Mouse (Mus musculus): ENCODE measurements around the gene Tns3.

- TF ChIP-seq GATA1 (IDR thresholded peaks at IDR 0.05; ENCODE audit: borderline replicate concordance, low read length) (no peak), CTCF (IDR thresholded peaks at IDR 0.05; ENCODE audit: low read depth, low read length) (no peak), GATA2 (IDR thresholded peaks at IDR 0.05; ENCODE audit: borderline replicate concordance, low read depth, low read length) (no peak), POLR2AphosphoS5 (IDR thresholded peaks at IDR 0.05; ENCODE audit: insufficient replicate concordance, low read depth, low read length) (no peak), TAL1 (conservative IDR thresholded peaks at IDR 0.05; ENCODE audit: low read depth, low read length) (no peak)
Measured at GRCm38 (mm10) chr11:8463866-8464265, 200.5 kb downstream of the Tns3 start.

Data from G1E (cell line).